Mouse (Mus musculus) G1E (cell line): ENCODE data around the gene Junb.

Source experiments
- CTCF ChIP-seq: IDR thresholded peaks from 2 replicates; pipeline ENCODE4 v1.5.1; 2012; ENCODE audit warnings: low read depth, low read length, inconsistent platforms, mixed read lengths
- TAL1 ChIP-seq: conservative IDR thresholded peaks from 2 replicates; pipeline ENCODE4 v1.6.1; 2012; ENCODE audit warnings: low read depth, low read length, inconsistent platforms, mixed read lengths

DNA sequence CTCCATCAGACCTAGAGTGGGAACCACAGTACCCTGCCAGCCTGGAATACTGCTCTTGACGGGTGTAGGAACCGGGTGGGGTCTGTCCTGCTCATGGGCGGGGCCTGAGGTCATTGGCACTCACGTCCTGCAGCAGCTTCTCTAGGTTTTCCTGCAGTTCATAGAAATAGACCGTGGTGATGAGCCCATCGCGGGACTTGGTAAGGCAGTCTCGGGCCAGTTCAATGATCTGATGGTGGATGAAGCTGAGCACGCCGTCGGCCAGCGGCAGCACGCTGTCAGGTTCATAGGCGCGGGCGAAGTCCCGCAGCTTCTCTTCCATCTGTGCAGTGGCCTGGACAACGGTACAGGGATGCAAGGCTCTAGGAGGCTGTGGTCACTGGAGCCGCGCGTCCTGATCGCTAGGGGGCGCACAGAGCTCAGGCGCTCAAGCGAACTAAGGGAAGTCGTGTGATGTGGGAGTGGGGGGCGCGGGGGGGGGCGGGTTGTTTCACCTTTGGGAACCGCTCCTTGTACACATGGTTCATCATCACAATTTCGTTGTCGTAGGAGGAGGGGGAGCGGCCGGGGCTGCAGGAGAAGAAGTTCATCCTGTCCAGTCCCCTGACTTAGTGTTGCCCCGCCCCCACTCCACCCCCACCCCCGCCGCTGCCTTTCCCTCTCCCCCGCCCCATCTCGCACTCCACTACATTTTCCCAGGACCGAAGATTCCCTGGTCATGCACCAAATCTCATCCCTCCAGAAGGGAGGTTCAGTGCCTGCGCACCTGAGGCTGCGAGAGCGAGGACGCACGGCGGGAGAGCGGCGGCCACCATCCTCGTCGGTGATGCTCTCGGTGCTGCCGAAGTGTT is 49.8 kb downstream of the Junb start:
- peak; percentile 54 for TF ChIP-seq CTCF
- TF ChIP-seq TAL1, result no peak
